Mouse (Mus musculus): ENCODE results near the gene Rnf227.
"Not testable (repeated sequence)": the region's sequence is repeated elsewhere in the genome, so short reads cannot be mapped to it uniquely, and the experiment has no call there.

The Rnf227 gene

GRCm38 (mm10) chr11:69340161-69341131, at the start of gene Rnf227:
Rnf227 (plus strand) TSS chr11:69340461.
- DNase-seq: peak; percentile 91

- no peak for DNase-seq
These were observed 49.1 kb upstream of the Rnf227 start for GRCm38 (mm10) chr11:69291111-69291510.

GRCm38 (mm10) chr11:69295286-69295685, 45.0 kb upstream of the Rnf227 start:
- DNase-seq: no peak

GRCm38 (mm10) chr11:69297799-69298198, 42.5 kb upstream of the Rnf227 start:
- no peak for DNase-seq

- DNase-seq: no peak
These were observed 42.0 kb upstream of the Rnf227 start for GRCm38 (mm10) chr11:69298231-69298630.

- DNase-seq: no peak
These were observed 37.4 kb upstream of the Rnf227 start for GRCm38 (mm10) chr11:69302817-69303216.

- no peak for DNase-seq
These were observed 35.0 kb upstream of the Rnf227 start for GRCm38 (mm10) chr11:69305291-69305690.

GRCm38 (mm10) chr11:69306039-69306438, 34.2 kb upstream of the Rnf227 start:
- no peak for DNase-seq

GRCm38 (mm10) chr11:69311266-69311665, 29.0 kb upstream of the Rnf227 start:
- DNase-seq: no peak

GRCm38 (mm10) chr11:69316361-69316760, 23.9 kb upstream of the Rnf227 start:
- DNase-seq: no peak

- not testable (repeated sequence) for DNase-seq
These were observed 22.3 kb upstream of the Rnf227 start for GRCm38 (mm10) chr11:69318000-69318399.

GRCm38 (mm10) chr11:69321580-69321979, 18.7 kb upstream of the Rnf227 start:
- DNase-seq: no peak

- no peak for DNase-seq
These were observed 18.3 kb upstream of the Rnf227 start for GRCm38 (mm10) chr11:69322010-69322409.

- DNase-seq: peak; percentile 31
These were observed 17.4 kb upstream of the Rnf227 start for GRCm38 (mm10) chr11:69322693-69323471.

- peak; percentile 99 for DNase-seq
These were observed 16.6 kb upstream of the Rnf227 start, which contains the start of the genes Cntrob and Trappc1 for GRCm38 (mm10) chr11:69323667-69324111. Cntrob (minus strand) TSS chr11:69323775. Trappc1 (plus strand) TSS chr11:69323980.

GRCm38 (mm10) chr11:69324749-69325148, 15.5 kb upstream of the Rnf227 start:
- no peak for DNase-seq

- DNase-seq: peak; percentile 94
These were observed 14.4 kb upstream of the Rnf227 start, which contains the start of gene Kcnab3 for GRCm38 (mm10) chr11:69325628-69326407. Kcnab3 (plus strand) TSS chr11:69326258.

- DNase-seq: peak; percentile 35
These were observed 13.7 kb upstream of the Rnf227 start for GRCm38 (mm10) chr11:69326408-69327156.

- no peak for DNase-seq
These were observed 13.2 kb upstream of the Rnf227 start for GRCm38 (mm10) chr11:69327157-69327442.

- DNase-seq: no peak
These were observed 12.6 kb upstream of the Rnf227 start for GRCm38 (mm10) chr11:69327648-69328047.

GRCm38 (mm10) chr11:69328517-69328916, 11.7 kb upstream of the Rnf227 start:
- no peak for DNase-seq

- DNase-seq: no peak
These were observed 9.1 kb upstream of the Rnf227 start for GRCm38 (mm10) chr11:69331152-69331551.
